Mouse (Mus musculus): ENCODE data around the gene Heatr1.

Heatr1 gene

GRCm38 (mm10) chr13:12453150-12453549 lies 58.3 kb downstream of the Heatr1 start:
- in situ Hi-C loops (cut with MboI, MseI), result loop anchor here (25.0 kb wide), 1 partner anchor 934 kb away; the partner anchor contains the start of gene Gpr137b

DNA sequence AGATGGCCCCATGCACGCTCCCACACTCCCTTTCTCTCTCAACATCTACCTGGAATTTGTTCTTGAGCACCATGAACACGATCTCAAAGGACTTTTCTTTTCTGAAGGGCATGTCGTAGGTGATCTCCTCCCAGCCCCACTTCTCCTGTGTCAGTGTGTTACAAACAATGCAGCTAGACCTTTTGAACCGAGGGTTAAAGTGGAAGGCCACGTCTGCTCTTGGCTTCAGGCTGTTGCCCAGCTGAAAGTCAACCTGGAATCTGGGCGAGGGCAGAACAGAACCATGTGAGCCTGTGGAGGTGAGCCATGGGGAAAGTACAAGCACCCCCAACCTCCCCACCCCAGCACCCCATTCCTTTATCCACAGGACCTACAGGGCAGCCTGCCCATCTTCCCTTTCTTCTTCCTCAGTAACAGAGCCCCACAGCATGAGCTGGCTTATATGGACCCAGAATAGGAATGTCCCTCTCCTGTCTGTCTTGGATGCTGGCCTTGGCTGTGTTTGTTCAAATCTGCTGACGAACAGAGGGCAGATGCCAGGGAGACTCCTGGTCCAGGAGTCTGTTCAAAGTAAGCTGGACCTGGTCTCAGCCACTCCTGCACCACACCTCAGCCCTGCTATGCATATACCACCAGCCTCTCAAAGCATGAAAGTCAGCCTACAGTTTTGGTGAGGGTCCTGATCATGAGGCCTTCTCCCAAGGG lies 60.0 kb downstream of the Heatr1 start:
- in situ Hi-C loops (cut with MboI, MseI), result loop anchor here (25.0 kb wide), 1 partner anchor 932 kb away; the partner anchor contains the start of gene Gpr137b

GRCm38 (mm10) chr13:12456711-12457110 lies 61.9 kb downstream of the Heatr1 start:
- in situ Hi-C loops (cut with MboI, MseI), result loop anchor here (25.0 kb wide), 1 partner anchor 931 kb away; the partner anchor contains the start of gene Gpr137b

- in situ Hi-C loops (cut with MboI, MseI), result loop anchor here (25.0 kb wide), 1 partner anchor 927 kb away; the partner anchor contains the start of gene Gpr137b
These were observed 65.6 kb downstream of the Heatr1 start for GRCm38 (mm10) chr13:12460443-12460842.

- in situ Hi-C loops (cut with MboI, MseI), result loop anchor here (25.0 kb wide), 1 partner anchor 926 kb away; the partner anchor contains the start of gene Gpr137b
These were observed 66.3 kb downstream of the Heatr1 start for GRCm38 (mm10) chr13:12460881-12461729.

DNA sequence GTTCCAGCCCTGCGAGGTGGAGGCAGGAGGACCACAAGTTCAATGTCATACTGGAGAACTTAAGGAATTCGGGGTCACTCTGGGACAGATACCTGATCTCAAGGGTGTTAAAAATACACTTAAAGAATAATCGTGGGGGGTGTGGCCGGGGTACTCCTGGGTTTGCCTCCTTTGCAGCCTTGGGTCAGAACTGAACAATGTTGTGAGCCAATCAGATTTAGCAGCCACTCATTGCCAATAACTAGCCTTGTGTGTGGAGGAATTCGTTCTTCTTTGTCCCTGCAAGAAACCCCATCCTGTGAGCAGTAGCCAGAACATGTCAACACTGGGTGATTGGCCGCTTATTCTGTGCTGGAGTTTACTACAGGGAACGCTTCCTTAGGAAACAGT lies 66.9 kb downstream of the Heatr1 start:
- in situ Hi-C loops (cut with MboI, MseI), result loop anchor here (25.0 kb wide), 1 partner anchor 926 kb away; the partner anchor contains the start of gene Gpr137b

GRCm38 (mm10) chr13:12462623-12463022 lies 67.8 kb downstream of the Heatr1 start:
- in situ Hi-C loops (cut with MboI, MseI), result loop anchor here (25.0 kb wide), 1 partner anchor 925 kb away; the partner anchor contains the start of gene Gpr137b

- in situ Hi-C loops (cut with MboI, MseI), result loop anchor here (25.0 kb wide), 1 partner anchor 923 kb away; the partner anchor contains the start of gene Gpr137b
These were observed 69.3 kb downstream of the Heatr1 start for GRCm38 (mm10) chr13:12464159-12464558.

GRCm38 (mm10) chr13:12464844-12465243 lies 70.0 kb downstream of the Heatr1 start, which contains the start of gene Lgals8:
Gene Lgals8, minus strand, starts transcription at chr13:12464944.
- in situ Hi-C loops (cut with MboI, MseI), result loop anchor here (25.0 kb wide), 1 partner anchor 922 kb away; the partner anchor contains the start of gene Gpr137b

GRCm38 (mm10) chr13:12468488-12468887 lies 73.7 kb downstream of the Heatr1 start:
- in situ Hi-C loops (cut with MboI, MseI), result loop anchor here (25.0 kb wide), 1 partner anchor 919 kb away; the partner anchor contains the start of gene Gpr137b

DNA sequence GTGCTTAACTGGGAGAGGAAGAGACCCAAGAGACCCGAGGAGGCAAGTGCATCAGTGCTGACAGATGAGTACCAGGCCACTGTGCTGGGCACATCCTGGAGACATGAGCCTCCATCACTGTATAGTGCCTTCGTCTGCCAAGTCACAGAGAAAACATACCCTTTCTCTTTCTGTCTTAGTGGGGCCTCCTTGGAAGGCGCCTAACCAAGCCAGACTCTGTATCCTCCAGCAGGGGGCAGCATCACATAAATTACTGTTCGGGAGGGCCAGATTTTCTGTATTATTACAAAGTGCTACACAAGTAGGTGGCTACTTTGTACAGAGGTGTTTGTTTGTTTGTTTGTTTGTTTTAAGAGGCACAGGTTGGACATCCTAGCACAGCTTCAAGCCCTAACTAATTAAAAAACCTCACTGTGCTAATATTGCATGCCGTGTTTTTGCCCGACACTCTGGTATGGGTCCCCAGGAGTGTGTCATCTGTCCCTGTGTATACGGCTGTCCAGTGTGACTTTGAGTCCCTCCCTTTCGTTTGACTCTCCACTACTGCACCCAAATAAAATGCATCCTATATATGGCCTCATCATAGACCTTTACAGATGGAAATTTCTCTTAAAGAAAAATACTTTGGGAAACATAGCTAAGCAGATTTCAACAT lies 79.0 kb downstream of the Heatr1 start:
- in situ Hi-C loops (cut with MboI, MseI), result loop anchor here (5.0 to 25.0 kb wide), 2 partner anchors 203 to 913 kb away; partner anchors contain the start of gene Gpr137b

DNA sequence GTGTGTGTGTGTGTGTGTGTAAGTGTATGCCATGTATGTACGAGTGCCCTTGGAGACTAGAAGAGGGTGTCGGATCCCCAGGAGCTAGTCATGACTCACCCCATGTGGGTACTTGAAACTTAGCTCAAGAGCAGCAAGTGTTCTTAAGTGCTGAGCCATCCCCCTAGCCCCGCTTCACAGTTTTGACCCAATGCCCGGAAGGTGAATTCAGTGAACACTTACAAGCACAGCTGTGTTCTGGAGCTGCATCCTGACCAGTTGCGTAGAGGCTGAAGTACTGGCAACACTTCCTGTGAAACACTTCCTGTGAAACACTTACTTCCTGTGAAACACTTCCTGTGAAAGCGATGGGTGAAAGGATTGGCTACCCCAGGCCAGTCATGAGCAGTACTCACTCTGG lies 80.4 kb downstream of the Heatr1 start:
- in situ Hi-C loops (cut with MboI, MseI), result loop anchor here (5.0 to 25.0 kb wide), 3 partner anchors 72 to 487 kb away; no protein-coding TSS in a partner anchor

- in situ Hi-C loops (cut with MboI, MseI), result loop anchor here (5.0 to 25.0 kb wide), 3 partner anchors 70 to 485 kb away; no protein-coding TSS in a partner anchor
These were observed 82.1 kb downstream of the Heatr1 start for GRCm38 (mm10) chr13:12476886-12477285.

- in situ Hi-C loops (cut with MboI, MseI), result loop anchor here (5.0 to 25.0 kb wide), 3 partner anchors 69 to 484 kb away; no protein-coding TSS in a partner anchor
These were observed 83.5 kb downstream of the Heatr1 start for GRCm38 (mm10) chr13:12478301-12478700.

- in situ Hi-C loops (cut with MboI, MseI), result loop anchor here (5.0 to 25.0 kb wide), 3 partner anchors 67 to 482 kb away; no protein-coding TSS in a partner anchor
These were observed 85.0 kb downstream of the Heatr1 start for GRCm38 (mm10) chr13:12479802-12480201.

- in situ Hi-C loops (cut with MboI, MseI), result loop anchor here (25.0 kb wide), 1 partner anchor 477 kb away; no protein-coding TSS in a partner anchor
These were observed 90.4 kb downstream of the Heatr1 start for GRCm38 (mm10) chr13:12485197-12485596.

DNA sequence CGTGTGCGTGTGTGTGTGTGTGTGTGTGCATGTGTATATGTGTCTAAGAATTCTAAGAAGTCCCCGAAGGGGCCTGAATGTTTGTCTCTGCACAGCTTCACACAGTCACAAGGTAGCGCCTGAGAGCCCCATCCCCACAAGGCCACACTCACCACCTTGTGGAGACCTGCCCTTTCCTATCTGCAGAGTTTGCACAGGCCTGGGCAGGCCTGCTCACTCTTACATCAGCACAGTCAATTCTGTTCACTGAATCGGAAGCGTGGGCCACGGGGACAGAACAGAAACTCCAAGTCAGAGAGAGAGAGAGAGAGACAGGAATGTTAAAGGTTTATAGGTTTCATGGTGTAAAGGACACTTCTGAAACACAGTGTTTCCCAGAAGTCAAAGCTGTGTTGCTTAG lies 90.8 kb downstream of the Heatr1 start:
- in situ Hi-C loops (cut with MboI, MseI), result loop anchor here (25.0 kb wide), 1 partner anchor 477 kb away; no protein-coding TSS in a partner anchor
